Comparison of ENCODE assay signal across 23 mouse cellular contexts in the genomic region with DNA sequence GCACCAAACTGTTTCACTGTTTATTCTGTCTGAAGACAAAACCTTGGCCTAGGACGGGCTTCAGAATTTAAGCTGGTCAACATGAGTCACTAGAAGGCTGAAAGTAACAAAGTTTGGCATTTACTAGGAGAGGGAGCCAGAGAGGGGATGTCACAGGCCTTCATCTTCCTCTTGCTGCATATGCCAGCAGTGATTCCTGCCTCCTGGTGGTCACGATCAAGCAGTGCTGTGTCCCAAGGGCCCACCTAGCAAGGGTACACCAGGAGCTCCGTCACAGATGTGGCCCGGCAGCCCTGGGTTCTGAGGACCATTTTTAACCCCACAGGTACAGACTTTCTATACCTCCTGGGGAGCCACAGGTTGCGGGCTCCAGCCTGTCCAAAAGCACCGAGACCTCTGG. TPM values are rescaled to one million over a fixed set of nuclear protein-coding genes. Genes with fewer than 3 reads are reported as not detected.
DNase-seq lines count a peak whose midpoint lies in the region; ATAC-seq and TF ChIP-seq lines count a peak whose summit lies in the region.
"Had no signal": no experiment of that assay in that cellular context is flagged by ENCODE, and none has a peak within 500 bp of the region (broad histone marks: within the 10 kb centered on the region; RNA-seq: fewer than 3 reads in every experiment).

No protein-coding gene starts in this region.

- no peak for ATAC-seq in intestine, postnatal 0 days
- no peak for ATAC-seq in intestine, embryonic 16.5 days
- ATAC-seq in lung, embryonic 14.5 days (ENCODE audit: insufficient read depth) = no peak
- ATAC-seq: activated CD4-positive, CD25-positive, alpha-beta regulatory T cell, adult 4 months; forebrain, embryonic 14.5 days; intestine, embryonic 15.5 days had no signal

- DNase-seq in lung, embryonic 14.5 days = no peak
- DNase-seq in lung, adult 18-20 months = no peak
- peak; percentile 11 for DNase-seq in ES-CJ7 (ENCODE audit: low read depth, low spot score)
- DNase-seq in spleen, adult 18-20 months = no peak
- no peak for DNase-seq in cerebellum, postnatal 14 days
- DNase-seq: adrenal gland, postnatal 10 days; cerebellum, adult 2 months; gastrocnemius, postnatal 10 days; heart, adult 11 months; heart, postnatal 36 days; kidney, postnatal 4 days; lung, postnatal 14 days; thymus, postnatal 14 days had no signal

- H3K9me3 ChIP-seq in intestine, postnatal 0 days (ENCODE audit: control insufficient read depth) = no peaks in the 10 kb centered on the region
- no peaks in the 10 kb centered on the region for H3K9me3 ChIP-seq in intestine, embryonic 16.5 days (ENCODE audit: control insufficient read depth, low read length)
- H3K9me3 ChIP-seq in lung, embryonic 14.5 days (ENCODE audit: low read depth, low read length) = no peaks in the 10 kb centered on the region
- H3K9me3 ChIP-seq: G1E; hindbrain, embryonic 15.5 days; intestine, embryonic 15.5 days; midbrain, embryonic 12.5 days had no signal

- 85% methylated on average over 6 of the region's 6 CpGs for WGBS in intestine, postnatal 0 days
- 86% methylated on average over 6 of the region's 6 CpGs for WGBS in intestine, embryonic 16.5 days
- 83% methylated on average over 6 of the region's 6 CpGs for WGBS in lung, embryonic 14.5 days
- WGBS in small intestine, adult 2 months = 89% methylated on average over 6 of the region's 6 CpGs

- peak; percentile 39 for TF ChIP-seq CTCF in intestine, postnatal 0 days (IDR thresholded peaks at IDR 0.05; ENCODE audit: low read depth)
- TF ChIP-seq CTCF in lung, embryonic 14.5 days (IDR thresholded peaks at IDR 0.05; ENCODE audit: low read depth) = peak; percentile 35
- 0 out of 2 replicates have a peak, but pooled peaks have one; percentile 6 for TF ChIP-seq CTCF in small intestine, adult 2 months (IDR thresholded peaks at IDR 0.05; ENCODE audit: extremely low read depth, insufficient read length, insufficient replicate concordance, low read depth, low read length)

- no peak for TF ChIP-seq POLR2A in small intestine, adult 2 months (IDR thresholded peaks at IDR 0.05; ENCODE audit: low read depth, low read length)

- no peak overlapping the region for H3K27ac ChIP-seq in intestine, postnatal 0 days (ENCODE audit: low read depth, low read length)
- no peak overlapping the region for H3K27ac ChIP-seq in intestine, embryonic 16.5 days (ENCODE audit: low read length)
- no peak overlapping the region for H3K27ac ChIP-seq in lung, embryonic 14.5 days (ENCODE audit: low read depth)
- no peak overlapping the region for H3K27ac ChIP-seq in small intestine, adult 2 months (ENCODE audit: insufficient read depth, low read depth, low read length)
- H3K27ac ChIP-seq: hindbrain, embryonic 15.5 days; intestine, embryonic 15.5 days; midbrain, embryonic 12.5 days had no signal

- no peaks in the 10 kb centered on the region for H3K27me3 ChIP-seq in intestine, postnatal 0 days (replicated peaks; ENCODE audit: control insufficient read depth, insufficient read depth, low read length)
- no peaks in the 10 kb centered on the region for H3K27me3 ChIP-seq in intestine, embryonic 16.5 days (replicated peaks; ENCODE audit: control insufficient read depth, insufficient read depth, low read length)
- no peaks in the 10 kb centered on the region for H3K27me3 ChIP-seq in lung, embryonic 14.5 days (ENCODE audit: insufficient read depth, low read length)
- H3K27me3 ChIP-seq in small intestine, adult 2 months (ENCODE audit: control insufficient read depth, insufficient read depth, low read length) = no peaks in the 10 kb centered on the region
- H3K27me3 ChIP-seq: hindbrain, embryonic 15.5 days; intestine, embryonic 15.5 days; midbrain, embryonic 12.5 days had no signal

- no peaks in the 10 kb centered on the region for H3K4me1 ChIP-seq in intestine, postnatal 0 days (replicated peaks; ENCODE audit: control insufficient read depth, insufficient read depth, low read length)
- H3K4me1 ChIP-seq in intestine, embryonic 16.5 days (ENCODE audit: control insufficient read depth, insufficient read depth, low read length) = no peaks in the 10 kb centered on the region
- H3K4me1 ChIP-seq in lung, embryonic 14.5 days (ENCODE audit: insufficient read depth) = no peaks in the 10 kb centered on the region
- no peaks in the 10 kb centered on the region for H3K4me1 ChIP-seq in small intestine, adult 2 months (ENCODE audit: control insufficient read depth, insufficient read depth, insufficient read length, low read length)
- H3K4me1 ChIP-seq: hindbrain, embryonic 15.5 days; intestine, embryonic 15.5 days; midbrain, embryonic 12.5 days had no signal

- no peak overlapping the region for H3K4me3 ChIP-seq in intestine, postnatal 0 days (ENCODE audit: low read depth, low read length)
- no peak overlapping the region for H3K4me3 ChIP-seq in intestine, embryonic 16.5 days (ENCODE audit: low read length)
- no peak overlapping the region for H3K4me3 ChIP-seq in lung, embryonic 14.5 days (ENCODE audit: low read depth, low read length)
- no peak overlapping the region for H3K4me3 ChIP-seq in small intestine, adult 2 months (ENCODE audit: low read depth, low read length)
- H3K4me3 ChIP-seq: hindbrain, embryonic 15.5 days; intestine, embryonic 15.5 days; midbrain, embryonic 12.5 days had no signal

- no peak overlapping the region for H3K4me2 ChIP-seq in intestine, postnatal 0 days (replicated peaks; ENCODE audit: low read depth)
- no peak overlapping the region for H3K4me2 ChIP-seq in intestine, embryonic 16.5 days (ENCODE audit: low read depth, low read length)
- H3K4me2 ChIP-seq in lung, embryonic 14.5 days = no peak overlapping the region
- H3K4me2 ChIP-seq: hindbrain, embryonic 15.5 days; intestine, embryonic 15.5 days; liver, embryonic 11.5 days; midbrain, embryonic 12.5 days had no signal

- H3K36me3 ChIP-seq in intestine, postnatal 0 days (ENCODE audit: control insufficient read depth, insufficient read depth) = peaks cover 44% of the 10 kb centered on the region
- peaks cover 3% of the 10 kb centered on the region; the same call in 1 of the 2 replicates for H3K36me3 ChIP-seq in intestine, embryonic 16.5 days (ENCODE audit: control insufficient read depth, insufficient read depth, low read length)
- H3K36me3 ChIP-seq in lung, embryonic 14.5 days (ENCODE audit: insufficient read depth) = peaks cover 78% of the 10 kb centered on the region
- H3K36me3 ChIP-seq in small intestine, adult 2 months (ENCODE audit: control insufficient read depth, insufficient read depth, low read length) = peaks cover 16% of the 10 kb centered on the region

- no peak overlapping the region for H3K9ac ChIP-seq in intestine, postnatal 0 days (ENCODE audit: low read depth, low read length)
- H3K9ac ChIP-seq in intestine, embryonic 16.5 days (ENCODE audit: low read depth, low read length) = no peak overlapping the region
- no peak overlapping the region for H3K9ac ChIP-seq in lung, embryonic 14.5 days
- H3K9ac ChIP-seq: hindbrain, embryonic 15.5 days; intestine, embryonic 15.5 days; midbrain, embryonic 12.5 days had no signal

RNA-seq across cellular contexts. Expression of a gene that starts 26.4 kb away (rescaled TPM):
- polyA plus RNA-seq in intestine, postnatal 0 days (2015; fragmentation: Nextera tagmentation; extraction: Ambion mirVana) = 14.5 and 15.8 TPM in 2 replicates
- polyA plus RNA-seq in intestine, embryonic 16.5 days (2015; fragmentation: Nextera tagmentation; extraction: Ambion mirVana) = 22.2 and 25.8 TPM in 2 replicates
- 65.2 and 67.1 TPM in 2 replicates for polyA plus RNA-seq in lung, embryonic 14.5 days (2014; fragmentation: Nextera tagmentation; extraction: Ambion mirVana)
- 9.7 and 17.7 TPM in 2 replicates for polyA plus RNA-seq in small intestine, adult 2 months (2012; rRNA removed)
- polyA plus RNA-seq: G1E had no signal

RNA-seq across cellular contexts. Expression of a gene that starts 41.2 kb away (rescaled TPM):
- 2.9 and 3.6 TPM in 2 replicates for polyA plus RNA-seq in intestine, postnatal 0 days (2015; fragmentation: Nextera tagmentation; extraction: Ambion mirVana)
- polyA plus RNA-seq in intestine, embryonic 16.5 days (2015; fragmentation: Nextera tagmentation; extraction: Ambion mirVana) = 12.7 and 12.9 TPM in 2 replicates
- polyA plus RNA-seq in lung, embryonic 14.5 days (2014; fragmentation: Nextera tagmentation; extraction: Ambion mirVana) = 16.9 and 18.0 TPM in 2 replicates
- 4.2 and 8.4 TPM in 2 replicates for polyA plus RNA-seq in small intestine, adult 2 months (2012; rRNA removed)

RNA-seq across cellular contexts. Expression of a gene that starts 41.5 kb away (rescaled TPM):
- 2.5 and 2.7 TPM in 2 replicates for polyA plus RNA-seq in intestine, postnatal 0 days (2015; fragmentation: Nextera tagmentation; extraction: Ambion mirVana)
- polyA plus RNA-seq in intestine, embryonic 16.5 days (2015; fragmentation: Nextera tagmentation; extraction: Ambion mirVana) = 3.1 and 3.3 TPM in 2 replicates
- polyA plus RNA-seq in lung, embryonic 14.5 days (2014; fragmentation: Nextera tagmentation; extraction: Ambion mirVana) = 8.7 and 9.8 TPM in 2 replicates
- 5.8 and 10.0 TPM in 2 replicates for polyA plus RNA-seq in small intestine, adult 2 months (2012; rRNA removed)

RNA-seq across cellular contexts. Expression of a gene that starts 58.7 kb away (rescaled TPM):
- 7.6 and 8.7 TPM in 2 replicates for polyA plus RNA-seq in intestine, postnatal 0 days (2015; fragmentation: Nextera tagmentation; extraction: Ambion mirVana)
- polyA plus RNA-seq in intestine, embryonic 16.5 days (2015; fragmentation: Nextera tagmentation; extraction: Ambion mirVana) = 32.1 and 32.3 TPM in 2 replicates
- polyA plus RNA-seq in lung, embryonic 14.5 days (2014; fragmentation: Nextera tagmentation; extraction: Ambion mirVana) = 41.8 and 46.5 TPM in 2 replicates
- polyA plus RNA-seq in small intestine, adult 2 months (2012; rRNA removed) = 7.3 and 8.9 TPM in 2 replicates
